Mouse (Mus musculus): Measurements from ENCODE around the gene Opa1. TPM values are rescaled to one million over a fixed set of nuclear protein-coding genes. Genes with fewer than 3 reads are reported as not detected.

Gene Opa1
- total RNA-seq, 2 experiments from 2014 or later = 87.7 to 93.4 TPM

DNA sequence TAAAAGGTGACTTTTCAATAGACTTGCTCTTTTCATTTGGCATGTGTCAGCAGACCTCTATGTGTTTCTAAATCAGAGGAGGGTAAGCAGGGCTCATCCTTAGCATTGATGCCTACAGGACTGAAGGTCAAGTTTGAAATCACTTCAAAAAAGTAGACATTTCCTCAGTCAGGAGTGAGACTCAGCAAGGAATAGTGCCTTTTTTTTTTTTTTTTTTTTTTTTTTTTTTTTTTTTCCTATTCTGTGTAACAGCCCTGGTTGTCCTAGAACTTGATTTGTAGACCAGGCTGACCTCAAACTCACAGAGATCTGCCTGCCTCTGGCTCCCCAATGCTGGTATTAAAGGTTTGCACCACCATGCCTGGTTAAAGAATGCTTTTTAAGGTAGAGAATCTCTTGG lies 67.1 kb downstream of the Opa1 start:
- DNase-seq (ENCODE audit: low spot score in 2 of 2) = no peak

DNA sequence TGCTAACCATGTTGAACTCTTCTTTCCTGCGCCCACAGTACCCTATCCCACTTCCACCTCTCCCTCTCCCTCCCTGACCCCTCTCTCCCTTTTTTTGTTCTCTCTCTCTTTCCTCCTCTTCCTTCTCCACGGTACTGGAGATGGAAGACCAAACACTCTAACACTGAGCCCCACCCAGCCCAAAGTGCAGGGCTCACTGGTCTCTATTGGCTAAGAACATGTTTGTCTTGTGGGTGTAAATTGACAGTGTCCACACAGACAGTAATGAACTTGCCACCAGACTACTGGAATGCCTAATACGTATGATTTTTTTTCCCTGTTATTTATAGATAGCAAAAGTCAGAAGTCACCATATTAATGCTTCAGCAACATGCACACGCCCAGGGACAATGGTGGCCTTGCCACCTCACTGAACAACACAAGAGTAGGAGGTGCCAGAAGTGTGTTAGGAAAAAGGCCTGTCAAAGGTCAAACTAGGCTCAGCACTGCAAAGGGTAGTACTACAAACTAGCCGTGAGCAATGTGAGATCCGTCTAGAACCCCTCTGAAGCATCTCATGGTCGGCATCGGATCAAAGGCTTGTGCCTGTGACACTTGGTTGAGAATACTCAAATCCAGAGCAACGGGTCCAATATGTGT lies 77.2 kb downstream of the Opa1 start:
- no peak for DNase-seq (ENCODE audit: low spot score in 2 of 2)

DNA sequence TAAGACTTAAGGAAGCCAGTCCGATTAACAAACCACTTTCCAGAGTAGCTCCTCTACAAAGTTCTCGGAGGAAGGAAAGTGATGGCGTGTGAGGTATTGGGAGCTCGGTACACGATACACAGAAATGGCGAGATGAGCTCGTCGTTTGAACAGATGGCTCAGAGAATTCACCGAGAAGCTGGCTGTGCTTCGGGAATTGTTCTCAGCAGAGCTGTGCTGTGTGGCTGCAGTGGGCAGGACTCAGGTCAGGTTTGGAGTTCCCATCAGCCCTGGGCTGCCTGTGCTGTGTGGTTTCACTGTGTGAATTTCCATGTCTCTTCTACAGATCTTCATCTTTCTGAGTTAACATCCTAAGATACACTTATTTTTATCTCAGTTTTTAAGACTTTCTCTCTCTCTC lies 77.8 kb downstream of the Opa1 start:
- no peak for DNase-seq (ENCODE audit: low spot score in 2 of 2)

DNA sequence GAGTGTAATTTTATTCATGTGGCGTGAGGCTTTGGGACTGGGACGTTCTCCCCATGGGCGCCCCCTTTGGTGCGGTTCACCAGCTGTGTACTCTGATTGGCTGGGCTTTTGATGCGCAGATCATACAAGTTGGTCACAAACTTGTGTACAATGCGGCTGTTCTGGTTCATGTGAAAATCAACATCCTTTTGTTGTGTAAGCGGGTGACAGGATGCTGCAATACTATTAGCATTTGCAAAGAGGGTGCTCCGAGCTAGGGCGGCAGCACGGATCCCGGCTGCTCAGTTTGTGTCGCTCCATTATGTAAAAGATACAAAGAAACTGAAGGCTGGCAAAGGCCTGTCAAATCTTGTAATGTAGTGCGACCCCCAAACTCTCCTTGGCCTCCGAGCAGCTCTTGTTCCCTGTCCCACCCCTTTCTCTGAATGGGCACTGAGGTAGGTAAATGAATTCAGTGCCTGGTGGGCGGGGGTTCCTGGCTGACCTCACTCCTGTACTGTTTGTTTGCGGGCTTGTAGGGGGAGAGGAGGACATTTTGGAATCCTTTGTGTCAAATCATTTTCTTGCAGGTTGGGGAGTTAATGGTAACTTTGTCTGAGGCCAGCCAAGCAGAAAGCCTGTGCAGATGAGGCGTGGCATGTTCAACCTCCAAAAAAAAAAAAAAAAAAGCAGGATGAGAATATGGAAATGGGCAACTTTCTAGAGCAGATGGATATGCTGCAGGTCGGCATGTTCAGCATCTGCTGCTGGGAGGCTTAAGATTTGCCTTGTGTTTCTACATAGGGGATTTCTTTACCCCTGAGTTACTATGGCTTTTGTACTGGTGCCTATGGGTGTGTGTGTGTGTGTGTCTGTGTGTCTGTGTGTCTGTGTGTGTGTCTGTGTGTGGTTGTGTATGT lies 78.8 kb downstream of the Opa1 start:
- DNase-seq (ENCODE audit: low spot score in 2 of 2) = no peak

DNA sequence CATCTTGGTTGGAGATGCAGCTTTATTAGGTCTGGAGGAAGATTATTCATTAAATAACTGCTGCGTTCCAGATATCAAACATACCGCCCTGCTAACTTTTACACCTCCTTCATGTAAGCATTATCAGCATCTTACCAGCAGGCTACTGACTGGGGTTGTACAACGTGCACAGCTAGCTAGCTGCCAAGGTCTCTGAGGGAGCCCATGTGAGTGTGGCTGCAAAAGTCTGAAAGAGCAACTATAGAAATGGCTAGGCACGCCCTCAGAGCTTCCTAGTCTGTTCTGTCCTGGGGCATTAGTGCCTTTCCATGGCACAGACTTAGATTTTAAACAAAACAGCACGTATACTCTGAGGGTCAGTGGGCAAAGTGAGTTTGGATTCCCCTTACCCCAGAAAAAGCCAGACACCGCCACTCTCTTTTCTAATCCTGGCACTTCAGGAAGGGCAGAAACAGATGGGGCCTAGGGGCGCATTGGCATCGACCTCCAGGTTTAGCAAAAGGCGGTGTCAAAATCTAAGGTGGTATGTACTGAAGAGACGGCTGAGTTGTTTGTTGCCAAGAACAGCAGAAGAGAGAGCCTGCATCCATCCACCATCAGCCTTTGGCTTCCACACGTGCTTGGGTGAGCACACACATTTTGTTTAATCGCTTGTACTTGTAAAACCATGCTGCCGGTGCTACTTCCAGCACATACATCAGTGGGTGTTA lies 80.1 kb downstream of the Opa1 start:
- DNase-seq (ENCODE audit: low spot score in 2 of 2) = no peak

DNA sequence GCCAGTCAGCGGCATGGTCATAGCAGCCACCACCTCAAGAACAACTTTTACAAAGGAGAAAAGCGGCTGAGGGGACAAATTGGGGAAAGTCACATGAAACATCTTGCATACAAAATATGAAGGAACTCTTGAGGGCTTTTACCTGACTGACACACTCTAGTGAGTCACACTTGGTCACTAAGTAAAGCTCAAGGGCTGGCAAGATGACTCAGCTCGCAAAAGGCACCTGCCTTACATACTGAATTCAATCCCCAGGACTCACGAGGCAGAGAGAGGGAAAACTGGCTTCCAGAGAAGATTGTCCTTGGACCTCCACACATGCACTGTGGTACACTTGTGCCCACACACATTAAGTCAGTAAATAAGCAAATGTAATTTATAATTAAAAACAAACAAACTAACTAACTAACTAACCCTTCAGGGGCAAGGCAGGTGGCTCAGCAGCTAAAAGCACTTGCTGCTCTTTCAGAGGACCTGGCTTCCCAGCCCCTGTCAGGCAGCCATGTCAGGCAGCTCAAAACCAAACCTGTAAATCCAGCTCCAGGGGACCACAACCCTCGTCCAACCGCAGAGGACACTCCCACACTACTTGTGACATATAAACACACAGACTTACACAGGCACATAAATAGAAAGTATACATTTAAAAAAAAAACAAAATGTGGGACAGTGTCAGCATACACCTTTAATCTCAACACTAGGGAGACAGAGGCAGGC lies 84.1 kb downstream of the Opa1 start:
- no peak for DNase-seq (ENCODE audit: low spot score in 2 of 2)

DNA sequence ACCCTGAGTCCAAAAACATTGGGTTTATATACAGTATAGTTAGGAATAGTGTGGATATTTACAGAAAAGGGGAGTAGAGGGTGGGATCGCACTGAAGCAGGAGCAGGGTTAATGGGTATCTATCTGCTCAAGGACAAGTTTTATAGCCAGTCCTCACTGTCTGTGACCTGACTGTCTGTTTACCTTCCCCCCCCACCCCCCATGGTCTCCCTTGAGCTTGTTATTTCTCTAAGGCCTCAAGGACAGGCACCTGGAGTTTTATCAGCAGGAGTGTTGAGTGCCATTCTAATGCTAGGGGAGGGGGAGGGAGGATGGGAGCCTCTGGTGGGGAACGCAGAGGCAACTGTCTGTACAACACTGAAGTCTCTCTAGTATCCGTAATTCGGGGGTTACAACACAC lies 85.3 kb downstream of the Opa1 start:
- no peak for DNase-seq (ENCODE audit: low spot score in 2 of 2)

DNA sequence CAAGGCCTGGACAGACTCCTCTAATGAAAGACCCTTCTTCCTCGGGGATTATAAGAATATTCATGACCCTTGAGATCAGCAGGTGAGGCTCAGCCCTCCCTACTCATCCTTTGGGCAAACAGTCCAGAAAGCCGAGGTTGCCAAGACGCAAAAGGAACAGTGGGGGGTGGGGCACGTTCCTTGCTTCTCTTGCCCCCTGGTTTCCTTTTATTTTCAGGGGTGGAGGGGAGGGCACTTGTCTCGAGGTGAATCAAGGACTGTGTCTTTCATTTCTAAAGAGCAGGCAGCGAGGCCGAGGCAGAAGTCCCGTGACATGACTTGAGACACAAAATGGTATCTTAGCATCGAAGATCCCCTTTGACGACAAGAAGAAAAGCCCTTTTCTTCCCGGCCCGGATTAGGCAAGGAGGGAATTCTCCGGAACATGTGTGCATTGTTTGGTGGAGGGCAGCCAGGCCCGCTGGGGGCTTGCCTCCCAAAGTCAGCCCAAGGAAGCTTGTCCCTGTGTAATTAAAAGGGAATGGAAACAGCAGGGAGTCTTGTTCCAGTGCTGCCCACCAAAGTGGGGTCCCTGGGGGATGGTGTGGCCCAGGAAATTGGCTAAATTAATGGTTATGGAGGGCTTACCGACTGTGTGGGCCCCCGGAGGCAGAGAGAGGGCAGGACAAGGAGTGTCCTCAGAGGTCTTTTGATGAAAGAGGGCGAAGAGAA lies 88.0 kb downstream of the Opa1 start:
- DNase-seq (ENCODE audit: low spot score in 2 of 2) = no peak

DNA sequence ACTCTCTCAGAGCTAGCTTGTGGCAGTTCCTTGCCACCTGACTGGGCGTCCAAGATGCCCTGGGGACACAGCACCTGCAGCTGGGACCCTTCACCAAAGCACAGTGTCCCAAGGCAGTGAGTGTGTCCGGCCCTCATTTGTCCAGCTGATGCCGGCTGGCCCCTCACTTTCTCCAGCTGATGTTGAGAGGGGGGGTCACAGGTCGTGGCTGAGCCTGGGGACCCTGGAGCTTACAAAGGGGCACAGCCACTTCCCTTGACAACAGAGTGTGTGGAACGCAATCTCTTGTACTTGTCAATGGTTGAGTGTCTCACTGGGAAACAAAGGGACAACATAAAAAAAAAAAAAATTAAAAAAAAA lies 88.5 kb downstream of the Opa1 start:
- DNase-seq (ENCODE audit: low spot score in 2 of 2) = no peak

DNA sequence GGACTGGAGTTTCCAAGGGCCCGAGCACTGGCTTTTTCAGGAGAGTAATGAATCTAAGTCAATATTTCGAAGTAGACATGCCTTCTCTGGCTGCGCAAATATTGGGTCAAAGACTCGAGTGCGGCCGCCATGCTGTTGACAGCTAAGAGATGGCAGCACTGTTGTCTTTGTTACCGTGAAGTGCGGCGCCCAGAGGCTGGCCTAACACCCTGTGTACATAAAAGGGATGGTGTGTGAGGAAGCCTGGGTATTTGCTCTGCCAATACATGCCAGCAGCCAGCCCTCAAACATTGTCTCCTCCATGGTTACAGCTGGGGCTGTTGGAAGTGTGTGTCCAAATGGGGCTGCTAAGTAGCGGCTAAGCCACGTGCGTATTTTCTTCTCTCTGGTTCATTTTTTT lies 89.3 kb downstream of the Opa1 start:
- no peak for DNase-seq (ENCODE audit: low spot score in 2 of 2)

DNA sequence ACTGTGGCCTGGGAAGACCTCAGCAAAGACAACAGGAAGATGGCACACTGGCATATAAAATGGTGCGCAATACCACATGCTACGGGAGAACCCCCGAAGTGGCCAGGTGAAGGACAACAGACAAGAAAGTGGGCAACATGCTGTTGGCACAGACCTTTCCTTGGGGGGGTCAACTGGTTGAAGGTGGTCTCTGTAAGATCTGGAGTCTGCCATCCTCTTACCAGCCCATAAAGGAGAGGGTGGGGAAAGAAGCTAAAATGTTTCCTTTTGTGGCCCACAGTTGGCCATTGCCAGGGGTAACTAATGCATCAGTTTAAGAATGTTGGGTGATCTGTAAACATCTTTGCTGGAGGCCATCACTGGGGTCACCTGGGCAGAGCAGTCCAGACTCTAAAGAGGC lies 91.7 kb downstream of the Opa1 start:
- no peak for DNase-seq (ENCODE audit: low spot score in 2 of 2)

DNA sequence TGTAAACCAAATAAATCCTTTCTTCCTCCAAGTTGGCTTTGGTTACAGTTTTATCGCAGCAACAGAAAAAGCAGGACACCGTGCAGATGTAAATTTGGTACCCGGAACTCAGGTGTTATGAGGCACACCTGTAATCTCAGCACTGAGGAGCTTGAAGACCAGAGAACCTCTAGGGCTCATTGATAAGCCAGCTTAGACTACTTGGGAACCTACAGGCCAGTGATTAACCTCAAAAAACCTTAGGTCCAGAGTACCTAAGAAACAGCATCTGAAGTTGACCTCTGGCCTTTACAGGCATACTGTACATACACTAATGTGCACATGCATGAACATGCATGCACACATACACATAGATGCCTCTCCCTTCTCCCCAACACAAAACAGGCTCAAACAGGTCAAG lies 94.1 kb downstream of the Opa1 start:
- no peak for DNase-seq (ENCODE audit: low spot score in 2 of 2)

DNA sequence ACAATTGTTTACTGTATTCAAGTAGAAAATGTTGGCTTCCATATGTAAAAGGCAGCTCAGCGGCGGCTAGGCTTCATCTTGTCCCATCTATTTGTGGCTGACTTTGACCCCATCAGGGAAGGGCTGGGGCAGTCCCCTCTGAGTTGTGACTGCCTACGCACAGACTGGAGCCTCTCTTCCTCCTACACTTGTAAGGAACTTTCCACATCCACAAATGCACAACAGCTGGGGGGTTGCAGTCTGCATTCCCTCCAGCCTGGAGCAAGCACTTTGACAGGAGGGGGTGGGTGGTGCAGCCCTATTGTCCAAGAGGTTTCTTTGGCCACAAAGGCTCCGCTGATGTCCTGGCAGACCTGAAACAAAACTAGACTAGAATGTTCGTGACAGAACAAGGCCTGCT lies 100.5 kb downstream of the Opa1 start:
- no peak for DNase-seq (ENCODE audit: low spot score in 2 of 2)

DNA sequence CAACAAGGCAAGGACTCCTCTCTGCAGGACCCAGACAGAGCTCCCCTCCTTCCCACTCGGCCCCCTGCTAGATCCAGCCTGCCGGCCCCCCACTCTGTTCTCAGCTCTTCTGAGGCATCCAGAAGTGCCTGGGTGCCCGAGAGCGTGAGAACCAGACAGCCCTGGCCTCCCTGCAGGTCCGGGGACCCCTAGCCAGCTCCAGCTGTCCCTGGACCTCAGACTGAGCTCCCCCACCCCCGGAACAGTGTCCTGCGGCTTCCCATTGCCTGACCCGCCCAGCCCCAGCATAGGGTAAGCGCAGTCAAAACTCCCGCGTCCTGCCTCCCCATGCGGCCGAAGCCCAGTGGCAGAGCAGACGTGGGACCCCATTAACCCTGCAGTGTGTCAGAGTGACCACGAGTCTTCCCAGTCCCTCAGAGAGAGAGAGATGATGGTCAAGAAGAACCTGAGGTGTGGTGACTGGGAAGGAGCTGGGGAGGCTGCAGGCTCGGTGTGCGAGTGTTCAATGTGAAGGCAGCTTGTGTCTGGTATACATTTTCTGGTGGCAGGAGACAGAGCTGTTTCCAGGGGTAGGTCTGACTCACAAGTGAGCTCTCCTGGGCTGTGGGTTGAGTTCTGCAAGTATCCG lies 101.5 kb downstream of the Opa1 start:
- DNase-seq (ENCODE audit: low spot score in 2 of 2) = no peak

DNA sequence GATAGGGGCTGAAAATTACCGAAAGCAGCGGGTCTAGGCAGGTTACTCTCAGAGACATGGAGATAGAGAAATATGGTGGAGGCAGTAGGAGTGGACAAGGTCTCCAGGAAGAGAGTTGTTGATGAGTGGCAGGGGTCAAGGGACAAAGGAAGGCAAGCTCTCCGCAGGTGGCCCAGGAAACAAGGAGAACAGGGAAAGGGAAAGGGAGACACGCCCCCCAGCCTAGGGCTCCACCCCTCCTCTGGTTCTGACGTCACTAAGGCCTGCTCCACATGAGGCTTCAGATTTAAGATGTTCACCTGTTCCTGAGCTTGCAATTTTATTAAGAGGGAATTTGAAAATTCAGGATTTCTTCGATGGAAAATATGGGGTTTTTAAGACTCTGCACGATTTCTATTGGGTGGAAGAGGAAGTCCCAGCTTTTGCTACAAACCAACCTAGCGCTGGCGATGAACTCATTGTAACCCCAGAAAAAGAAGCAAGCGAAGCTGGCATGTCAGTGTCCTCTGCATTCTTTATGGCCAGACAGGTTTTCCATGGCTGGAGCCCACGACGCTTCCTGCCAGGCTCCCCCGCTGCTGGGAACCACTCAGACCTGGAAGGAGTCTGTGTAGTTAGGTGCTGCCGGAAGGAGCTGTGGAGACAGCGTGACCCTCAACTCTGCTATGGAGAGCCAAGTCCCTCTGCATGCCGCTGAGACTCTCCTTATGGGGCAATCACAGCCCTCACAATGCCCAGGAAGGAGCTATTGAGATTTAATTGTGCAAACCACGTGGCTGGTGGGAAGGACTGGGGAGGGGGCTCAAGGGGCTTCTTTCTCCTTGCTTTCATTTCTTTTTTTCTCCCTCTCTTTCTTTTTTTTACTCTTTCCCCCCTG lies 103.7 kb downstream of the Opa1 start:
- DNase-seq (ENCODE audit: low spot score in 2 of 2) = no peak

DNA sequence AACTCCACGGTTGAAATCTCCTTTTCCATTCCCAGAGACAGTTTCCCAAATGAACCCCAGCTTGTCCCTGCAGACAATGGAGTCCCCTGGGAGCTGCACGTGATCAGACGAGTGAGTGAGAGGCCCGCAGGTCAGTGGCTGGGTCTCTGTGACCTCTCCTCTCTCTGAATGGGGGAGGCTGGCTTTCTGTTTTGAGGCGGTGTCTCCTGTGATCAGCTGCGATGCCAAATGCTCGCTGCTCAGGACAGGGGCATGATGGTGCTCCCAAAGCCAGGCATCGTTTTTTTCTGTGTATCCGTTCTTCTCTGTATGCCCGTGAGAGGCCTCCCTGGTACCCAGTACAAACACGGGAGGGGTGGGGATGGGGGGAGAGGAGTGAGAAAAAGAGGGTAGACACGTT lies 104.4 kb downstream of the Opa1 start:
- DNase-seq (ENCODE audit: low spot score in 2 of 2) = no peak

DNA sequence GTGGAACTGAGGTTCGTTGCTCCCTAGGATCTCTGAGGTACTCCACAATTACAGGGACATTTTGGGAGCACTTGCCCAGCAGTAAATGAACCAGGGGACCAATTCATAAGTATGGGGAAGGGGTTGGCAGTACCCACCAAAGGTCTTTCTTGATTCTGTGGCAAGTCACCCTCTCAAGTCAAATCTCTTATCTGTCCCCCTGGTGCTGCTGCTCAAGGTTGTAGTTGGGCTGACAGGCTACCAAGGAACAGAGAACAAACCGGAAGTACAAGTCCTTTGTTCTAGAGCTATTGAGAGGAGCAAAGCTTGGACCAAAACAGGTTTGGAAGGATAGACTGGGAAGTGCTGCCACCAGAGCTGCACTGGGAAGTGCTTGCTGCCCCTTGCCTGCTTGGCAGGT lies 105.0 kb downstream of the Opa1 start:
- no peak for DNase-seq (ENCODE audit: low spot score in 2 of 2)

DNA sequence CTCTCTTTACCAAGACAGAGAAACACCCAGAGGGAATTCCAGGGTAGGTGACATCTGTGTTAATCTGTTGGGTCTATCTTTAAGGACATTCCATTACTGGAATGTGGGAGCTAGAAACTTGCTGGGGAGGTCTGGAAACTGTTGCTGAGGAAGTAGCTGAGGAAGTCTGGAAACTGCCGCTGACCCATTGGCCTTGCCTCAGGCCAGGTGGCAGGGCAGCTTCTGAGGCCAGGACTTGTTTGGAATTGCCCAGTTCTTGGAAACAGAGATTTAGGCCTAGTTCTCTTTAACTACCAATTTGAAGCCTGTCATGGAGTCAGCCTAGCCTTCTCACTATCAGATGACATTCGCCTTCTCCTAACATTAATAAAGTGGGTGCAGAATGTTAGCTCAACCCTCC lies 105.5 kb downstream of the Opa1 start:
- no peak for DNase-seq (ENCODE audit: low spot score in 2 of 2)

DNA sequence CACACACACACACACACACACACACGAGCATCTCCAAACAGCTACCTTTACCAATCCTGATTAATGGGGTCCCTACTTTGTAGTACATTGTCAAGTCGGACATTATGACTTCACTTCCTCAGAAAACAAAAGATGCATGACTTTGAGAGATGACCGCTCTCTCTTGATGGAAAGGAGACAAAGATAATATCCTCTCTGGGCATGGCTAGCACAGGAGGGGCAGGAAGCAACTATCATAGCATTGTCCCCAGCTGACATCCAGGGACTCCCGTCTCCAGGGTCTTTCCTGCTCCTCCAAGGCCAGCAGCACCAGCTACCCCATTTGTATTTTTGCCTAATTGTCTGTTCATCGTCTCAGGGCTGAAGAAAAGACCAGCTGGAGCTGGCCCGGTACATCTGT lies 107.0 kb downstream of the Opa1 start:
- no peak for DNase-seq (ENCODE audit: low spot score in 2 of 2)
